Mouse (Mus musculus) cerebellum, postnatal 14 days (tissue): Measurements from ENCODE around the gene Masp1.

Experiments
- DNase-seq, 2 experiments: peaks; one replicate each; pipeline ENCODE4 v3.0.0; 2021; ENCODE audit warnings: mixed read lengths in 2 of 2

Masp1 gene

GRCm38 (mm10) chr16:23457338-23457737 lies 63.3 kb downstream of the Masp1 start:
- no peak for DNase-seq

DNA sequence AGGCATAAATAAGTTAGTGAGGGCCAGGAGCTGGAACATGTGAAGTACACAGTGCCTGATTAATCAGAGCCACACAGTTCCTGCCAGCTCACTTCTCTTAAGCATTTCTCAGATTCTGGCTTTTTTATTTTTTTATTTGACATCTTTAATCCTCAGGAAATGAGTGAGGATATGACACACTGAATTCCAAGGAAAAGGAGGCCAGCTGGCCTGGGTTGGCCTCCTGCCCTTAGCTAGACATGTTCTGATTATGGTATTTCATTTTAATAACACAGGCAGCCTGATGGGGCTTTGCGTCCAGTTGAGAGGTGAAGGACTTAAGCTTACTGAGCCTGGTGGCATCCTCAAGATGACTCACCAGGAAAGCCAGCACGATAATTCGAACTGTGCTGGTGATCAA lies 64.1 kb downstream of the Masp1 start:
- peak; percentile 74 to 75 for DNase-seq

GRCm38 (mm10) chr16:23454376-23454775 lies 66.2 kb downstream of the Masp1 start:
- no peak for DNase-seq

- DNase-seq = peak; percentile 77 to 82
Observed at GRCm38 (mm10) chr16:23452476-23452875, 68.1 kb downstream of the Masp1 start.

- no peak for DNase-seq
Observed at GRCm38 (mm10) chr16:23450816-23451215, 69.8 kb downstream of the Masp1 start.

GRCm38 (mm10) chr16:23449946-23450345 lies 70.7 kb downstream of the Masp1 start:
- no peak for DNase-seq

DNA sequence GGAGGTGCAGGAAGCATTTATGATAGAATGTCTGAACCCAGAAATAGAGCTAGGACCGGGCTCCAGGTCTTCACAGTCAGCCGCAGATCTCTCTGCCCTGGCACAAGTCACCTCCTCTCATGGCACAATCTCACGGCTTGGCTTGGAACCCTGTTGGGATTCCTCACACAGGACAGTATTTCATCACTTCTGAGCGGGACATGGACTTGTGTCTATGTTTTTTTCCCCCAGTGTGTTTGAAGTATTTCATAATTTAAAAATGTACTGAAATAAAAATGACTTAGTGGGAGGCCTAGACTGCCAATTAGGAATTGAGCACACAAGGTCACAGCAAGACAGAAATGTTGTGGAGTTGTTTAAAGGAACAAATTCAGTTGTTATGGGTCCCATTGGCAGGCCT lies 76.4 kb downstream of the Masp1 start:
- no peak for DNase-seq

GRCm38 (mm10) chr16:23437404-23438166 lies 83.0 kb downstream of the Masp1 start:
- DNase-seq = peak; percentile 16 to 21

DNA sequence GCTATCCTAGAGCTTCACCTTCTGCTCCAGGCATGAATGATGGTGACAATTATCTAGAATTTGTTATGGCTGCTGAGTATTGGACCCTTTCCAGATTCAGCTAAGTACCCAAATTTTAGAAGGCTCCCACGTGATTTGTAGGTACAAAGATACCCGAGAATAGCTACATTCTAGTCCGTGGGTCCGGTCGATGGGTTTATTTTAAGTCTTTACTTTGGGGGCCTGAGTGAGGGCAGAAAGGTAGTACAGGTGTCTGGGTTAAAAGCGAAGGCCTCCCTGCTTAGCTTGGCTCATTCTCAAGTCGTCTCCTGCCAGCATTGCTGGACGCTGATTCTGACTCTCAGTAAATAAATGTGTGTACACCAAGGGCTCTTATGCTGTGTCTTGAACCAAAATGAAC lies 90.6 kb downstream of the Masp1 start:
- DNase-seq = peak; percentile 35 to 65

GRCm38 (mm10) chr16:23428647-23429319 lies 91.8 kb downstream of the Masp1 start, which contains the start of gene Rtp1:
Rtp1 (plus strand) TSS chr16:23429133.
- peak; percentile 77 to 84 for DNase-seq

GRCm38 (mm10) chr16:23427701-23428100 lies 92.9 kb downstream of the Masp1 start:
- peak; percentile 20 to 34 for DNase-seq

DNA sequence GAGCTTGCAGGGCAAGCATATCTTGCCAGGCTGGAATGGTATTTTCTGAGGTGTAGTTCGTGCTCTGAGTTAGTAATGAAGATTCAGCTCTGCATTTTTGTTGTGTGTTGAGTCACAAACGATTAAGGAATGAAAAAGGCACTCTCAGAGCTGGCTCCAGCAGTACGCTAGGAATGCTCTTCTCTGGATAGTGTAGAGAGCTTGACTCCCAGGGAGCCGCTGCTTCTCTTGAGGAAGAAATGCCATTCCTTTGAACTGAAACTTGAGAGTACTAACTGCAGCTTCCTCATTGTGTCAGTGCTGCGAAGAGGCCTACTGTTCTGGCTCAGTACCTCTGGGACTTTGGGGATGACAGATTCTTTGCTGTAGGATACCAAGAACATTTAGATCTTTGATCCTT lies 96.8 kb downstream of the Masp1 start:
- no peak for DNase-seq

GRCm38 (mm10) chr16:23419565-23420085 lies 101.0 kb downstream of the Masp1 start:
- DNase-seq = no peak

DNA sequence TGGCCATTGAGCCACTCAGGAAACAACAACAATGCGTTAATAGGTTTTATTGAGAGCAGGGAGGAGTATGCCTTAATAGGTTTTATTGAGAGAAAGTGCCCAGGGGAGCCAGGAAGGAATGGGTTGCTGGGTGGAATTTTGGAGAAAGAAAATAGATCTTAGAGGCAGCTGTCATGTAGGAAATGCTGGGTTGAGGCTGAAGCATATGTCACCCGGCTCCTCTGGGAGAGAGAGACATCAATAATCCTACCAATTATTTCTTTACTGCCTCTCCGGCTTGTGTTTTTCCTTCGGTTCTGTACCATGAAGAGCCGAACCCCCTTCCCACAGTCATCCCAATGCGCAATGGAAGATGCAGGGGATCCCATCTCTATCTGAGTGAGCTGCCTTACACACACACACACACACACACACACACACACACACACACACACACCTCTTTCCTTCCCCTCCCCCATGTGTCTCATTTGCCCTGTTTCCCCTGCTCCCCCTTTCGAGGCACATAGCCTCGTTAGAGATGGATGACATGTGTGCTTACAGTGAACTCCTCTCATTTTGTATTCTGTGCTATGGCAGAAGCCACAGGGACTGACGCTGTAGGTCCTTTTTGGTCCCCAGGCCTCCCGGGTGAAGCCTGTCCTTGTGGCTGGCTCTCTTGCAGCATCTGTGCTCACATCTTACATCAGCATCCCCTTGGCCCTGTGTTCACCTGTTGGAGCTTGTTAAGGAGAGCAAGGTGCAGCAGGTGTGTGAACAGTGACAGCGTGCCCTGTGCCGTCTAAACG lies 103.0 kb downstream of the Masp1 start:
- no peak for DNase-seq

GRCm38 (mm10) chr16:23416657-23417293 lies 103.8 kb downstream of the Masp1 start:
- no peak for DNase-seq

DNA sequence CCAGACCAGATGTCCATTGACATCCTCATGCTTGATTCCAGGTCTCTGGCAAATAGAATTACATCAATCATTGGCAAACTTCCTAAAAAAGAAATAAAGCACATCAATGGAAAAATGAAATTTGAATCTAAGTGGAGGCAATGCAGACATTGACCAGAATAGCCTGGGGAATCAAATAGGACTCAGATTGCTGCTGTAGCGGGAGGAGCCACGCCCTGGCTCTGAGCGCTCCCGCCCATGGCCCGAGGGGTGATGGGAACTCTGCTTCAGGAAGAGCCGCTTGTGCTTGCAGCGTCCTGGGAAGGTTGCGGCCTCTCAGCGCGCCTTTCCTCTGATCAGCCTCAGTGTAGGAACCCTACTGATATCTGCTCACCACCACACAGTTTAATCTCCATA lies 104.4 kb downstream of the Masp1 start:
- DNase-seq = peak; percentile 17 to 23

DNA sequence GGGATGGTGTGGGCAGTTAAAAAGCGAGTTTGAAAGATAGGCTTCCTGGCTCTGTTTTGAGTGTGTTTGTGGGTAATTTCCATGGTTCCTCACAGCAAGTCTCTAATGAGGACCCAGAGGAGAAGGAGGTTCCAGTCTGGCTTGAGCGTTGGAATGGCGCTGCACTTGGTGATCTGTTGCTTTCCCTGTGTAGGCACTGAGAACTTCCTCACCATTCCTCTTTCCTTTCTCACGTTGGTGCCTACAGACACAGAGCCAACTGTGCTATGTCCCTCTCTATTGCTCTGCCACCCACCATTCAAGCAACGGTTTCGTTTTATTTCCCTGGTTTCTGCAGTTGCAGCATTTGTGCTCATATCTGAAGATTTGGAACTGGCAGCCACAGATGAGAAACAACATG lies 107.7 kb downstream of the Masp1 start:
- DNase-seq = no peak

DNA sequence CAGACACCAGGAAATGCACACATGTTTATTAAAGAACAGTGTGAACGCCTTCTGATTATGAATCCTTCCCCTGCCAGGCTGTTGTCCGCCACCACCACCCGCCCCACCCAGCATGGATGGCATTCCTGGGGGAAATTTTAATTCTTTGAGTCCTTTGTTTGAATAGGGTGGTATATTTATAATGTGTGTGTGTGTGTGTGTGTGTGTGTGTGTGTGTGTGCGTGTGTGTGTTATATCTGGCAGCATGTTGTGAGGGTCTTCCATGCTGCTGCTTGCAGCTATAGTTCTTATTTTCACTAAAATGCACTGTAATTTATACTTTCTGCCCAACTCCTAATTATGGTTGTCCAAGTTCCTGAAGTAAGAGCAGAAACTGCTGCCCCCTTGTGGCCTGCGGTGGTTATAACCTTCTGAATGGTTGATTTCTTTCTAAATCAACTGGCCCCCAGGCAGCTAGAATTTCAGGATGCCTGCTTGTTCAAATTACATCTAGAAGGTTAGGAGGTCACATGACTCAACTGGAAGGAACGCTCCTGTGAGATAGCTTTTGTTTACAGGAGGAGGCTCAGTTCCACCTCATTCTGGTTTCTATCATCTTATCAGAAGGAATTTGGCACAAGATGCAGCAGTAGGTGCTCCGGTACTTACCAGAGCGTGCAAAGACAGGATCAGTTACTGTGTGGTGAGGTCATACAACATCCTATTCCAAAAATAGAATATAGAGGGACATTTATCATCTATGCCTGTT lies 117.4 kb downstream of the Masp1 start:
- DNase-seq = peak; percentile 82 to 88

GRCm38 (mm10) chr16:23401959-23402358 lies 118.7 kb downstream of the Masp1 start:
- DNase-seq = no peak

GRCm38 (mm10) chr16:23401463-23401862 lies 119.2 kb downstream of the Masp1 start:
- no peak for DNase-seq
